Mouse (Mus musculus) megakaryocyte-erythroid progenitor cell, adult 5-6 weeks (primary cell): ENCODE data around the gene Car3. TPM values are rescaled to one million over a fixed set of nuclear protein-coding genes. Genes with fewer than 3 reads are reported as not detected.
"Not testable (repeated sequence)": the region's sequence is repeated elsewhere in the genome, so short reads cannot be mapped to it uniquely, and the experiment has no call there.

Source experiments
- ATAC-seq: replicated peaks from 2 replicates; pipeline ENCODE4 v1.8.0; 2016; ENCODE audit warnings: mild to moderate bottlenecking, inconsistent platforms; ENCODE audit not compliant: severe bottlenecking, poor library complexity, low FRiP score, low TSS enrichment
- total RNA-seq, 2 experiments: library from RNA; stranded (forward) in 1 of 2; stranded (reverse) in 1 of 2; fragments of 200-1000, 215-1000 nt in 1 of 2; fragments of >200 nt in 1 of 2; fragmentation: Nextera tagmentation in 1 of 2; gene quantifications; 2 replicates each; pipeline ENCODE4 v1.2.3; 2014 to 2017

Car3 gene
- total RNA-seq (2014; fragmentation: Nextera tagmentation) (4.6 and 5.3 TPM in 2 replicates), total RNA-seq (2017) (4.3 and 10.5 TPM in 2 replicates)

DNA sequence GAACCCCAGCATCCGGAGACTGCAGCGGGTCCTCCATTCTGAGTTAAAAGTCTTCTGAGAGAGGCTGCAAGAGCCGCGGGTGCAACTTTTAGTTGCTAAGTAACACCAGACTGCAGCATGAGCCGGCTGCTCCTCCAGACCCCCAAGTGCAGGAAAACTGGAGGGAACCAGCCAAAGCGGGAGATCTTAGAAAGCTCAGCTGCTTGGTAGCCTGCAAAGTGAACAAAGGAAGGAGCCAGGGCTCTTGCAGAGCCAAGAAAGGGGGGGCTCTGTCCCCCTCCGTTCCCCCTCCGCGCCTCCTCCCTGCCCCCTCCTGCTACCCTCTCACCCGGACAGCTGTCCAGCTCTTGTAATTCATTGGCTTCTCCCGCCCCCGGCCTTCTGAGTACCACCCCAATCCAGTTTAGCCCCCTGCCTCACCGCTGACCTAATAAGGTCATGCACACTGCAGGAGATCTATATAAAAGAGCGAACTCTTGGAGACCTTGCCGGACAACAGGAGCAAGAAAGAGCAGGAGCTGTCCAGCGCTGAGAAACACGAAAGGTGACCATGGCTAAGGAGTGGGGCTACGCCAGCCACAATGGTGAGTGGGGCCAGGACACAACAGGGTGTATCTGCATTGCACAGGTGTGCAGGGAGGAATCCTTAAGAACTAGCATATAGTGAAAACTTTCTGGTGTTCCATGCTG is at the start of gene Car3:
TSS of gene Car3 (plus strand) at position 491 of the 690 bp plus-strand sequence.
- ATAC-seq = peak; percentile 53

DNA sequence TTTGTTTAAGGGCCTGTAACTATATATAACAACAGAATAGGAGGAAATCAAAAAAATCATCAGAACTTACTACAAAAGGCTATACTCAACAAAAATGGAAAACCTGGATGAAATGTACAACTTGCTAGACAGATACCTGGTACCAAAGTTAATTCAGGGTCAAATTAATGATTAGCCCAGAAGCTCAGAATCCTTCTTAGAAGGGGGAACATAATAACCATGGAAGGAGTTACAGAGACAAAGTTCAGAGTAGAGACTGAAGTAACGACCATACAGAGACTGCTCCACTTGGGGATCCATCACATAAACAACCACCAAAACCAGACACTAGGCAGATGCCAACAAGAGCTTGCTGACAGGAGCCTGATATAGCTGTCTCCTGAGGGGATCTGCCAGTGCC is 47.9 kb upstream of the Car3 start:
- not testable (repeated sequence) for ATAC-seq

DNA sequence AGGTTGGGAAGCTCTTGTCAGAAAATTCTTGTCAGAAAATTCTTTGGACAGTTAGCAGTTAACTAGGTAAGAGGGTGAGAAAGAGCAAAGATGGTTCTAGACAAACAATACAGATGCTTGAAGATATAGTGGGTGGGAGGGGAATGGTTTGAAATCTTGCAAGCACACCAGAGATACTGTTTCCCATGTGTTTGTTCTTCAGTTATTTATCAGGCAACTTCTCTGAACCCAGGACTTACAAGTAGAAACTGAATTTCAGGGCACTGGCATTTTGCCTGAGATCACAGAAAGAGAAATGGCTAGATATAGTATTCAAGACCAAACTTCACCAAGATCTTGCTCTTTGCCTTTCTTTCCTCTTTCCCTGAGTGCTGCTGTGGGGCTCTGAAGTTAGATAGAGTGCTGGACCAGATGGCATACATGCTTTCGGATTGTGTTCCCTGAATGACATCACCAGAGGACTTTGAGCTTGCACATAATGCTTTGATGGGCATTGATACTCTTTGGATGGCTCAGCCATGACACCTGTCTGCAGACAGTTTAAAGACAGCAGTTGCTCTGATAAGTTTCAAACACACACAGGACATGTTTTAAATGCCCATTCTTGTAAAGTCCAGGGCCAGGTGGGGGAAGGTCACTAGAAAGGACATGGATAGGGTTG is 43.3 kb upstream of the Car3 start:
- ATAC-seq = peak; percentile 81

DNA sequence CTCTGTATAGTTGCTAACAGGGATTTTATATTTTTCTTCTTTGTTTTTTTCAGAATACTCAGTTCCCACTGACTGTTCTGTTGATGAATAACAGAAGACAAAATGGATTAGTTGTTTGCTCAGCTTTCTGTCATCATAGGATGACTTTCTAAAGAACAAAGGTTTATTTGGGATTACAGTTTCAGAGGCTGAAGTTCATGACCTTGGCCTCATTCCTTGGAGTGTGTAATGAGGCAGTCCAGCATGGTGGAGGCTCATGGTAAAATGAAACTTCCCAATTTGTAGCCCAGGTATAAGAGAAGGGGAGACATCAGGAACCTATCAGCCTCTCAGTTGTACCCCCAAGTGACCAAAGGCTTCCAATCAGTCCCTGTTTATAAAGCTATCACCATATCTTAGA is 34.4 kb upstream of the Car3 start:
- ATAC-seq = no peak

DNA sequence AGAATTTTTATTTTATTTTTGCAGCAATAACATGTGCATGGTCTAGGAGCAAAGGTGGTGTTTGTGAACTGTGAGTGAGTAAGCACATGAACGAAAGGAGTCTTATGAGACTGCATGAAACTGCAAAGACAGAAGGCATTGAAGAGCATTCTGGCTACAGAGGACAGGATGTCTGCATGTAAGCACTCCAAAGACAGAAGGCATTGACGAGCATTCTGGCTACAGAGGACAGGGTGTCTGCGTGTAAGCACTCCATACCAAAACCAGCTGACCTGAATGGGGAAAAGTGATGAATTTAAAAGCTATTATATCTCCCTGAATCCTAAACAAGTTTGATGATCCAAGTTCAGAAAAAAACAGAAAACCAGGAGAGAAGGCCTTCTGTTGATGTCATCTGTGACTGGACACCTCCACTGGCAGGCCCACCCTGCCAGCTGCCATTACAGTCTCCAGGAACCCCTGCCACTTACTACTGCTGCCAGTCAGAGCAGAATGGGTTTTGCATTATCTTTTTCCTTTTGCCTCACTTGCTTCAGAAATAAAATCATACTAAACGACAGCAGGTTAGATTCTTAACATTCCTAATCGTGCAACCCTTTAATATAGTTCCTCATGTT is 32.0 kb upstream of the Car3 start:
- ATAC-seq = no peak

DNA sequence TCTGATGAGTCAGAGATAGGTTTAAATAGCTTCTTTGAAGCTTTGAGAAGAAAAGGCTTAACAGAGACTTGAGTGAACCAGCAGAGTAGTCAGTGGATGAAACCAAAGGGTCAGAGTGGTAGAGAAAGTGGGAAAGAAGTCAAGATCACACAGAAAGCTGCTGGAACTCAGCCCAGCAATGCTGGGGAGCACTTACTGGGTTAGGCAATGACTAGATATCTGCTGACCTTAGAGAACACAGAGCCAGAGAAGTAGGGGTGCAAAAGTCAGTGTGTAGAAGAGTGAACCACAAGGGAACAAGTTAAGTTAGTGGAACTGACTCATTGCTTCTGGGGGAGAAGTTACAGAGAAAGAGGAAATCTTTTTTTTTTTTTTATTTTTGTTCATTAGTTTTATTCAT is 30.5 kb upstream of the Car3 start:
- 0 out of 2 replicates have a peak, but pooled peaks have one; percentile 30 for ATAC-seq

DNA sequence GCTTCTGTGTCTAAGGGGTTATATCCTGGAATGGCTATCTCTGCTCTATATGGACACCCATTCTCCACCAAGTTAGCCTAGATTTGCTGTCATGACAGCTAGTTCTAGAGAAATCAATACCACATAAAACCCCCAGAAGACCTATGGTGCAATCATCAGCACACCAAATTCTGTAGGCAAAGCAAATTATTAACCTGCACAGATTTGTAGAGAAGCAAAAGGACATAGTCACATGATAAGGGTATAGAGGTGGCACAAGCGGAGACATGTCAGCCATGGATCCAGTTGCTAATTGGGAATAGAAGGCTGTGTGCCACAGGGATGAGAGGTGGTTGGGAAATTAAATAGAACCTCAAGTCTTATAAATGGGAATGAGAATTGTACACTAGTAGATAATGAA is 24.4 kb upstream of the Car3 start:
- no peak for ATAC-seq

DNA sequence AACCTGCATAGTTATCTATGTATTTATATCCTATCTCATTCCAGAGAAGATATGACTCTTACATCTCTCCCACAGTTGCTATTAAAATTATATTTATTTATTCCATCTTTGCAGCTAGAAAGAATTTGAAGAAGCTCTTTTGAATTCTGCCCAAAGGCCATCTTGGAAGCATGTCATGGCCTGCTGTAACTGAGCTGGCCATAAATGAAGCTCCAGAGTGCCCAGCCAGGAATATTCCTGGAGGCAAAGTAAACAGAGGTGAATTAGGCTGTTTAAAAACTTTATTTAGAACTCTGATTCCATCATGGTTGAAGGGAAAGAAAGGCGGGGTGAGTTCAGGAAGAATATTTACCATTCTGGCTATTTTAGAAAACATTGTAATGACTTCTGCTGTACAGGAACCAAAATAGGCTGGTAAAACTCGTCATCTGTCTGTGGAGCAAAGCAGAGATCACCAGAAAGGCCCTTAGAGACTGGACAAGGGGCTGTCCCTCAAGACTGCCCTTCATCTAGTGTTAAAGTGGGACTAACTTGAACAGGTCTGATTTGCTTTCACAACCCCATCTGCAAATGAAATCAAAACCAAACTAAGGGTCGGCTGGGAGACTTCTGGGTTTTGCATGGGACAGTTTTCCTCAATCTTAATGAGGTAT is 23.7 kb upstream of the Car3 start:
- ATAC-seq = no peak

DNA sequence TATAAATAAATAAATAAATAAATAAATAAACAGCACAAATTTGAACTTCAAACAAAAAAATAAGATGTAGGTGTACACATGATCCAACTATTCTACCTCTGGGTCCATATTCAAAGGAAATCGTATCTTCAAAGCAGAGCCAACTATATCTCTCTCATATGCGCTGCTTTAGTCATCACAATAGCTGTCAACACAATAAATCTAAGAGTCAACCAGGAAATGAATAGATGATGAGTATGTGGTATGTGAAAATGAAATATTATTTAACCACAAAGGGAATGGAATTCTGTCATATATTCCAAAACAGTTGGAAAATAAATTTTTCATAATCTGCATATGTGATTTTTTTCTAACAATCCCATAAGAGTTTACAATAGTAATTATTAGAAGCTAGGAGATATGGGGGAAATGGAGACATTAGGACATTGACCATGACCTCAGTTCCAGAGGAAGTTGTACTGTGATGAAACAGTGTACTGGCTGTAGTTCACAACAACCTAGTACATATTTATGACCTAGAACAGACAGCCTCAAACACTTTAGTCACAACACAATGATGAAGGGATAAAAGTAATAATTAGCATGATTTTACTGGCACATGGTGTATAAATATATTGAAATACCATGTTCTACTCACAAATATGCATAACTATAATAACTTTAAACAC is 14.6 kb upstream of the Car3 start:
- ATAC-seq = no peak

DNA sequence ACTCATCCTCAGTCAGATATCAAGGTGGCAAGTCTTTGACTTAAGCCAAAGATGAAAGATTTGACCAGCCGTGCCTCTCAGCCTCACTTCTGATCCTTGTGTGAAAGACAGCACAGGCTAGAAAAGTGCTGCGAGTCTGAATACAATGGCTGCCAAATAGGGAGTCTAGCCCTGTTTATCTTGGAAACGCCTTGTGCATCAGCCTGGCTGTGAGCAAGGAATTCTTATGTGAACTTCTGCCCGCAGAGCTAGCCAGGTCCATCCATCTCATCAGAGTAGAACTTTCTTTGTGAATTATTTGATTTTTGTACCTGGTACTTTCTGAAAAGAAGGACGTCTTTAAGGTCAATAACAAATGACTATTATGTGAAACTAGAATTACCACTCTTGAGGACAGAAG is 9.3 kb upstream of the Car3 start:
- no peak for ATAC-seq

DNA sequence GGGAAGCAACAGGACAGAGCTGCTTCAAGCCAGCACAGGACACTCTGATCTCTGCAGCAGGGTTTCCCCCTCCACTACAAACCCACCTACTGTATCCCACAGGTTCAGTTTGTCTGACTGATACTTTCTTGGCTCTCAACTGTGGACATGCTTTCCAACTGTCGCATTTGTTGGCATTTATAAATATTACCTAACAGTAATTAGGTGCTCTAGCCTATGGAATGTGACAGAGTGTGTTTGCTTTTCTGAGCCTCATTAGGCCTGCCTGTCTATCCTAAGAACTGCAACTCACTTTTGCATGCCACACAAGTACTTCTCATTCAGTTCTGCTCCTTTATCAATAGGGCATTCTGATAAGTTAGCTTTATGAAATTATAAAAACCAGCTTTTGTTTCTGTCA is 8.9 kb upstream of the Car3 start:
- no peak for ATAC-seq

DNA sequence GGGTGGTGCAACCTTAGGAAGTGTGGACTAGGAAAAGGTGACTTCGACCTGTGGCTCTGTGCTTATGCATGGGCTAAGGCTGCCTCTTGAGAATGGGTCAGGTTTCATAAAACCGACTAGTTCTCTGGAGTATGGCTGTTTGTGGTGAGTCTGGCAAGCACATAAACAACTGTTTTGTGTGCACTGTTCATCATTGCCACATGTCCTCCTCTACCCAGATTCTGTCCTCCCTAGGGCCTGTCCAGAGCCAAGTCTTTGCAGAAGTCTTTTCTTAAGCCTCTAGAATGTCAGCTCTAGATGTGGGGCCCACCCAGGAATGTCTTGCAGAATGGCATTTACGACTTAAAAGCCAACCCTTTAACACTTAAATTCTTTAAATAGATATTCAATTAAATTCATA is 5.4 kb upstream of the Car3 start:
- no peak for ATAC-seq

DNA sequence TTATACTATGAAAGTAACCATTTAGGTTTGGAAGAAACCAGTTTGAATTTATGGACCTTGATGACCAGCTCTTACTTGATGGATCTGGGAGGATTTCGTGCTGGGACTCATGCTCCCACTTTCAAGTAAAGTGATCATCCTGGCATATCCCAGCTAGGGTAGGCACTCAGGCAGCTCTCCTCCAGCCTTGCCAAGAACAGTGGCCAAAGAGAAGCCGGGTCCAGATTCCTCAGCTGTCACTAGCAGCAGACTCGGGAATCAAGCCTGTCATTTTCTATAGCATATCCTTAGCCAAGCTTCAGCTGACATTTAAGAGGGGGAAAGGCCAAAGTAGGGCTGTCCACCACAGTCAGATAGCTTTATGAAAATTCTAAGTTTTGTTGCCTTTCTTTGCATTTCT is 3.0 kb upstream of the Car3 start:
- no peak for ATAC-seq

DNA sequence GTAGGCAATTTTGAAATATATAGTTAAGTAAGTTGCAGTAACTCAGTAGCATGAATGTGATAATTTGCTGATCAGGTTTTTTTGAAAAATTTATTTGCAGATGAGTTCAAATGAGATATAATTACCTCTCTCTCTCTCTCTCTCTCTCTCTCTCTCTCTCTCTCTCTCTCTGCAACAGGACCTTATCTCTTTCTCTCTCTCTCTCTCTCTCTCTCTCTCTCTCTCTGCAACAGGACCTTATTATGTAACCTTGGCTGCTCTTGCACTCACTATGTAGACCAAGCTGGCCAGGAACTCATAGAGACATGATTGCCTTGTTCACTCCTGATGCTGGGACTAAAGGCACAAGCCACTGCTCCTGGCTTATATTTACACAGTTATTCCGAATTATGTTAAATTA is 2.1 kb upstream of the Car3 start:
- no peak for ATAC-seq

DNA sequence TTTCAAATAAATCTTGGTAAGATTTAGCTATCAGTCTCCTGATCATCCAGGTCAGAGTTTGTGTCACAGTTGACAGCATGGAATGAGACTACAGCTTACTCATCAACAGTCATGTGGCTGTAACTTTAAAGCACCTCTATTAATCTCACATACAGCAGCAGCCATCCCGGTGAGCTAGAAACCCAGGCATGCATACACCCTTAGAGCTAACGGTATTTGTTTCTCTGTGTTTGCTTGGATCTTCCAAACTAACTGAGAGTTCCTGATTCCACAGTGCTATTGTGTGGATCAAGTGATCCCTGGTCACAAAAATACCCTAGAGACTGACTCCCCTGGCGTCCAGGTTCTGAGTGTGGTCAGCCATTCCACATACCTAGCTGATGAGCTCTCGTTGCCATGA is 1.5 kb upstream of the Car3 start:
- no peak for ATAC-seq

DNA sequence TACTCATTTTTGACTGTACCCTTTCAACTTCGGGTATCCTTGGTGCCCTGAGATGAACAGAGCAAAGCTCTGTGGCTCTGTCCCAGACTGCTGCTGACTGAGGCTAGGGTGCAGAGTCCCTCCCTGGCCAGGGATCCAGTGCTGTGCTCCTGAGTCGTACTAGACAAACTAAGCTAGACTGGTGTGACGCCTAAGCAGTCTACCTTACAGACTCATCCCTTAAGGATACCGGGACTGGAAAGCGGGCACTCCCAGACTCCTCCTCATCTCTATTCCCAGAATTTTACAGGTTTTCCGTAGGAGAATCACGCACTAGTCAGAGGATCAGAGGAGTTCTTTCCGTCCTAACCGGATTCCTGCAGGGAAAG is 674 bp upstream of the Car3 start:
- ATAC-seq = peak; percentile 79

DNA sequence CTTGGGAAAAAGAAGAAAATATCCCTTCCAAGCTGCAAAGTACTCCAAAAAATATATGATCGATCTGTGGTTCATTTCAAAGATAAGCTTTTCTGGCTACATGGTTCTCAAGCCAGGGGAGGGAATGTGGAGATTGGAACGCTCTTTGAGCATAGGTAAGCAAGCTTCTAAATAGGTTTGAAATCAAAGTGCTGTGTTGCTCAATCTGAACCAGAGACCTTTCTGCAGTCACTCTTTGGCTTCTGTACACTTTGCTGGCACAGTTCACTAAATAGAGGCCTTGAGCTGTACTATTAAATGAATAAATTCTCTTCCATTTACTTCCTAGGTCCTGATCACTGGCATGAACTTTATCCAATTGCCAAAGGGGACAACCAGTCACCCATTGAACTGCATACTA is 610 bp downstream of the Car3 start:
- no peak for ATAC-seq

DNA sequence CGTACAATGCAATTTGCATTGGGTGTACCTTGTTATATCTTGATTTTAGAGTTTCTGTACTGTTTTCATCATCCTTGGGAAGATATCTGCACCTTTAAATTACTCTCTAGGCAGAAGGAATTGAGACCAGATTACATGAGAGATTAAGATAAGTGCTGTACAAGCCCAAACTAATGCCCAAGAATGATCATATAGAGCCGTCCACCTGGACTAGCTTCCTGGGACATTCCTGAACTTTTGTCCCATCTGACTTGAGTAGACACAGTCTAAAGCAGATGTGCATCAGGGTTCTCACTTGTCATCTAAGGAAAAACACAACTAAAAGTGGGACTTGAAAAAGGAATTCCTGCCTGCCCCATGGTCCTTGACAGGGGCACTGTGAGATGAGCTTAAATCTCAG is 2.6 kb downstream of the Car3 start:
- ATAC-seq = no peak

DNA sequence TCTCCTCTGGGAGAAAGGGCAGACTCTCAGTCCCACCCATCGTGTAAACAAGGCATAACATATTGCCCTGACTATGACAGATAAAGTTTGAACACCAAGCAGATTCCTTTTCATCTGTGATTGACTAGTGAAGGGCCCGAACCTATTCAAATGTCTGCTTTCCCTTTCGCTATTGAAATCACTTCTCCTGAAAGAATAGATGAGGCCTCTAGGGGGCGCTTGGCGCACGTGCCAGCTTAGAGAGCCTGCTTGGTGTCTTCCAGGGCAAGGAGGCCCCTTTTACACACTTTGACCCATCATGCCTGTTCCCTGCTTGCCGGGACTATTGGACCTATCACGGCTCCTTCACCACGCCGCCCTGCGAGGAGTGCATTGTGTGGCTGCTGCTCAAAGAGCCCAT is 6.5 kb downstream of the Car3 start:
- ATAC-seq = peak; percentile 72

DNA sequence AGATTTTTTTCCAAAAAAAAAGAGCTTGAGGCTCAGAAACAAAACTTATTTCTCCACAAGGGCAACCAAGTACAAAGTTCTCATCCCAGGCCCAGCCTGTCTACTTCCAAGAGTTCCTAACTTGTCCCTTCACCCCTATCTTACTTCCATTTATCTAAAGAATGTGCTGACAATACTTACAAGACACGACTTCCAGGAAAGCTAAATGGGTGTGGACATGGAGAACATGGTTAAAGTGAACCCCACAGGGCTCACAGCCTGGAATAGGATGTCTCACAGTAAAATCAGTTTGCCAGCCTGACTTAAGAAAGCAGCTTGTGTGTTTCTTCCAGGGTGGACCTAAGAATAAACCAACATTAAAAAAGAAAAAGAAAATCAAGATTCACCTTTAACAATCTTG is 7.2 kb downstream of the Car3 start:
- no peak for ATAC-seq
